Mouse (Mus musculus): Measurements from ENCODE around the gene Tbx6. TPM values are rescaled to one million over a fixed set of nuclear protein-coding genes. Genes with fewer than 3 reads are reported as not detected.

Tbx6 gene
- polyA plus RNA-seq, 2 experiments: 0.41 to 2.0 TPM

GRCm38 (mm10) chr7:126793456-126794270, 12.4 kb downstream of the Tbx6 start:
- Histone ChIP-seq H3K4me2 (replicated peaks; ENCODE audit: low read depth, low read length, severe bottlenecking) (no peak overlapping the region), H3K27me3 (ENCODE audit: control insufficient read depth, insufficient read depth, low read length) (no peaks in the 10 kb centered on the region), H3K27ac (replicated peaks; ENCODE audit: low read depth, low read length) (0 out of 2 replicates have a peak overlapping the region, but pooled peaks have one; percentile 96), H3K4me3 (replicated peaks; ENCODE audit: low read length) (no peak overlapping the region), H3K4me1 (ENCODE audit: control insufficient read depth, insufficient read depth, low read length) (peaks cover 21% of the 10 kb centered on the region), H3K9me3 (ENCODE audit: control insufficient read depth, low read length) (no peaks in the 10 kb centered on the region), H3K9ac (ENCODE audit: low read depth, low read length, severe bottlenecking) (no peak overlapping the region), H3K36me3 (ENCODE audit: control insufficient read depth, insufficient read depth, low read length) (peaks cover 57% of the 10 kb centered on the region)
- TF ChIP-seq POLR2A (IDR thresholded peaks at IDR 0.05; ENCODE audit: borderline replicate concordance, extremely low read depth, insufficient read depth, insufficient read length): no peak
- WGBS: 67% methylated on average over 4 of the region's 4 CpGs
- DNase-seq (ENCODE audit: low spot score) (no peak), ATAC-seq (ENCODE audit: low FRiP score, low read depth) (no peak)

GRCm38 (mm10) chr7:126794271-126794605, 13.0 kb downstream of the Tbx6 start:
- no peak for ATAC-seq (ENCODE audit: low FRiP score, low read depth)
- H3K4me3 ChIP-seq (replicated peaks; ENCODE audit: low read length): no peak overlapping the region
- peaks cover 51% of the 10 kb centered on the region for H3K36me3 ChIP-seq (ENCODE audit: control insufficient read depth, insufficient read depth, low read length)
- no peaks in the 10 kb centered on the region for H3K27me3 ChIP-seq (ENCODE audit: control insufficient read depth, insufficient read depth, low read length)
- peaks cover 21% of the 10 kb centered on the region for H3K4me1 ChIP-seq (ENCODE audit: control insufficient read depth, insufficient read depth, low read length)
- H3K27ac ChIP-seq (replicated peaks; ENCODE audit: low read depth, low read length): no peak overlapping the region
- DNase-seq (ENCODE audit: low spot score): no peak
- H3K4me2 ChIP-seq (replicated peaks; ENCODE audit: low read depth, low read length, severe bottlenecking): no peak overlapping the region
- TF ChIP-seq POLR2A (IDR thresholded peaks at IDR 0.05; ENCODE audit: borderline replicate concordance, extremely low read depth, insufficient read depth, insufficient read length): no peak
- no peaks in the 10 kb centered on the region for H3K9me3 ChIP-seq (ENCODE audit: control insufficient read depth, low read length)
- 74% methylated on average over 4 of the region's 4 CpGs for WGBS
- no peak overlapping the region for H3K9ac ChIP-seq (ENCODE audit: low read depth, low read length, severe bottlenecking)

GRCm38 (mm10) chr7:126795387-126796317, 14.4 kb downstream of the Tbx6 start:
- no peak for ATAC-seq (ENCODE audit: low FRiP score, low read depth)
- DNase-seq (ENCODE audit: low spot score): no peak
- WGBS: 85% methylated on average over 14 of the region's 16 CpGs
- Histone ChIP-seq H3K9me3 (ENCODE audit: control insufficient read depth, low read length) (no peaks in the 10 kb centered on the region), H3K4me2 (replicated peaks; ENCODE audit: low read depth, low read length, severe bottlenecking) (no peak overlapping the region), H3K27ac (replicated peaks; ENCODE audit: low read depth, low read length) (no peak overlapping the region), H3K27me3 (ENCODE audit: control insufficient read depth, insufficient read depth, low read length) (no peaks in the 10 kb centered on the region), H3K9ac (ENCODE audit: low read depth, low read length, severe bottlenecking) (no peak overlapping the region), H3K36me3 (ENCODE audit: control insufficient read depth, insufficient read depth, low read length) (peaks cover 40% of the 10 kb centered on the region), H3K4me1 (ENCODE audit: control insufficient read depth, insufficient read depth, low read length) (peaks cover 31% of the 10 kb centered on the region), H3K4me3 (replicated peaks; ENCODE audit: low read length) (no peak overlapping the region)
- no peak for TF ChIP-seq POLR2A (IDR thresholded peaks at IDR 0.05; ENCODE audit: borderline replicate concordance, extremely low read depth, insufficient read depth, insufficient read length)

GRCm38 (mm10) chr7:126796350-126796932, 15.2 kb downstream of the Tbx6 start:
- Histone ChIP-seq H3K36me3 (ENCODE audit: control insufficient read depth, insufficient read depth, low read length) (peaks cover 43% of the 10 kb centered on the region), H3K9me3 (ENCODE audit: control insufficient read depth, low read length) (no peaks in the 10 kb centered on the region), H3K27ac (replicated peaks; ENCODE audit: low read depth, low read length) (no peak overlapping the region), H3K9ac (ENCODE audit: low read depth, low read length, severe bottlenecking) (no peak overlapping the region; the same call in 1 of the 2 replicates), H3K4me3 (replicated peaks; ENCODE audit: low read length) (peak overlapping the region; percentile 90; the same call in 1 of the 2 replicates), H3K4me1 (ENCODE audit: control insufficient read depth, insufficient read depth, low read length) (peaks cover 29% of the 10 kb centered on the region), H3K4me2 (replicated peaks; ENCODE audit: low read depth, low read length, severe bottlenecking) (no peak overlapping the region), H3K27me3 (ENCODE audit: control insufficient read depth, insufficient read depth, low read length) (no peaks in the 10 kb centered on the region)
- ATAC-seq (ENCODE audit: low FRiP score, low read depth) (no peak), DNase-seq (ENCODE audit: low spot score) (no peak)
- no peak for TF ChIP-seq POLR2A (IDR thresholded peaks at IDR 0.05; ENCODE audit: borderline replicate concordance, extremely low read depth, insufficient read depth, insufficient read length)
- 64% methylated on average over 8 of the region's 8 CpGs for WGBS
